Mouse (Mus musculus) lung, postnatal 4 days (tissue): ENCODE data around the gene Bicc1.

Experiments
- DNase-seq, 2 experiments: peaks; one replicate each; pipeline ENCODE4 v3.0.0; 2021

The Bicc1 gene

GRCm38 (mm10) chr10:71158940-71159675 lies 392 bp downstream of the Bicc1 start:
- DNase-seq = peak; percentile 54 to 77

GRCm38 (mm10) chr10:71156569-71156968 lies 2.9 kb downstream of the Bicc1 start:
- DNase-seq = no peak

- DNase-seq = no peak
These were observed 5.9 kb downstream of the Bicc1 start for GRCm38 (mm10) chr10:71153610-71154009.

GRCm38 (mm10) chr10:71153138-71153537 lies 6.4 kb downstream of the Bicc1 start:
- DNase-seq = no peak

GRCm38 (mm10) chr10:71150486-71150885 lies 9.0 kb downstream of the Bicc1 start:
- no peak for DNase-seq

GRCm38 (mm10) chr10:71148951-71149603 lies 10.4 kb downstream of the Bicc1 start:
- DNase-seq = peak in 1 of 2 experiments; percentile 45

- no peak for DNase-seq
These were observed 11.3 kb downstream of the Bicc1 start for GRCm38 (mm10) chr10:71148226-71148625.

- DNase-seq = peak; percentile 16 to 63
These were observed 12.6 kb downstream of the Bicc1 start for GRCm38 (mm10) chr10:71146681-71147615.

GRCm38 (mm10) chr10:71145801-71146200 lies 13.7 kb downstream of the Bicc1 start:
- DNase-seq = peak in 1 of 2 experiments; percentile 33

- no peak for DNase-seq
These were observed 15.3 kb downstream of the Bicc1 start for GRCm38 (mm10) chr10:71144191-71144590.

GRCm38 (mm10) chr10:71142568-71142967 lies 16.9 kb downstream of the Bicc1 start:
- DNase-seq = no peak

- DNase-seq = no peak
These were observed 19.1 kb downstream of the Bicc1 start for GRCm38 (mm10) chr10:71140281-71140845.

GRCm38 (mm10) chr10:71138852-71139197 lies 20.7 kb downstream of the Bicc1 start:
- no peak for DNase-seq

GRCm38 (mm10) chr10:71138132-71138851 lies 21.2 kb downstream of the Bicc1 start:
- no peak for DNase-seq

GRCm38 (mm10) chr10:71137606-71138005 lies 21.9 kb downstream of the Bicc1 start:
- no peak for DNase-seq

- no peak for DNase-seq
These were observed 28.2 kb downstream of the Bicc1 start for GRCm38 (mm10) chr10:71131333-71131732.

- no peak for DNase-seq
These were observed 29.2 kb downstream of the Bicc1 start for GRCm38 (mm10) chr10:71130261-71130660.

- no peak for DNase-seq
These were observed 31.6 kb downstream of the Bicc1 start for GRCm38 (mm10) chr10:71127951-71128331.

- DNase-seq = no peak
These were observed 32.1 kb downstream of the Bicc1 start for GRCm38 (mm10) chr10:71127278-71127950.

GRCm38 (mm10) chr10:71123974-71124373 lies 35.5 kb downstream of the Bicc1 start:
- DNase-seq = no peak

- DNase-seq = no peak
These were observed 36.1 kb downstream of the Bicc1 start for GRCm38 (mm10) chr10:71123395-71123794.

GRCm38 (mm10) chr10:71122480-71122879 lies 37.0 kb downstream of the Bicc1 start:
- no peak for DNase-seq
